8 mouse cellular contexts compared by ENCODE assay signal in the genomic region with DNA sequence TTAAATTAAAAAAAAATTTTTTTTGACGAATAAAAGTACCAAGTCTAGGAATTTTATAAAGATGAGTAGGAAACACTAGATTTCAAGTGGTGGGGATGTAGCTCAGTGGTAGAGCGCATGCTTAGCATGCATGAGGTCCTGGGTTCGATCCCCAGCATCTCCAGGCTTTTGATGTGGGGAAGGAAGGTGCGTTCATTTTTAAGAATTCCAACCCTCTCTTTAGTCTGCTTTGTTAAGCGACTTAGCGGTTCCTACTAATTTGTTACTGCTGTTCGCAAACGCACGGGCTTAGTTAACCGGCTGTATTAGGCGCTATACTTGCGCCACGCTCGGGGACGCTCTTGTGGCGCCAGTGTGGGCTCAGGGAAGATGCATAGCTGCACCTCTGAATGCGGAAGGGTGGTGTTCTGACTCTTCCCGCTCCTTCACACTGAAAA. TPM values are rescaled to one million over a fixed set of nuclear protein-coding genes. Genes with fewer than 3 reads are reported as not detected.
A peak's percentile ranks its signal among the peaks of the same experiment; 100 is the strongest.
DNase-seq lines count a peak whose midpoint lies in the region; ATAC-seq and TF ChIP-seq lines count a peak whose summit lies in the region.

No protein-coding gene starts in this region.

- H3K4me3 ChIP-seq in heart, embryonic 11.5 days (ENCODE audit: low read depth, low read length), result peak overlapping the region; percentile 58
- H3K4me3 ChIP-seq in embryonic facial prominence, embryonic 13.5 days, result peak overlapping the region; percentile 47
- H3K4me3 ChIP-seq in hindbrain, postnatal 0 days (ENCODE audit: low read length), result peak overlapping the region; percentile 57
- H3K4me3 ChIP-seq in liver, embryonic 12.5 days, result peak overlapping the region; percentile 60

- WGBS in heart, embryonic 11.5 days (ENCODE audit: insufficient replicate concordance), result under 1% methylated on average over 18 of the region's 18 CpGs
- WGBS in embryonic facial prominence, embryonic 13.5 days, result under 1% methylated on average over 18 of the region's 18 CpGs
- WGBS in hindbrain, postnatal 0 days, result under 1% methylated on average over 18 of the region's 18 CpGs
- WGBS in liver, embryonic 12.5 days (ENCODE audit: insufficient replicate concordance), result under 1% methylated on average over 18 of the region's 18 CpGs

- peaks cover 3% of the 10 kb centered on the region; the same call in 1 of the 2 replicates for H3K27me3 ChIP-seq in heart, embryonic 11.5 days (ENCODE audit: control insufficient read depth, insufficient read depth, low read length)
- H3K27me3 ChIP-seq in embryonic facial prominence, embryonic 13.5 days, result peaks cover 32% of the 10 kb centered on the region
- H3K27me3 ChIP-seq in hindbrain, postnatal 0 days (ENCODE audit: insufficient read depth, low read length), result no peaks in the 10 kb centered on the region; the same call in 1 of the 2 replicates
- H3K27me3 ChIP-seq in liver, embryonic 12.5 days (replicated peaks), result peaks cover 47% of the 10 kb centered on the region

- peak; percentile 74; the same call in 1 of the 2 replicates for ATAC-seq in heart, embryonic 11.5 days (replicated peaks; ENCODE audit: insufficient number of reproducible peaks, low FRiP score, low TSS enrichment)
- ATAC-seq in embryonic facial prominence, embryonic 13.5 days (ENCODE audit: insufficient number of reproducible peaks, insufficient read depth, low FRiP score, low TSS enrichment, low read depth), result peak; percentile 59; the same call in 1 of the 2 replicates
- peak; percentile 90 for ATAC-seq in hindbrain, postnatal 0 days
- peak; percentile 78 for ATAC-seq in liver, embryonic 12.5 days

- H3K36me3 ChIP-seq in heart, embryonic 11.5 days (ENCODE audit: control insufficient read depth, insufficient read depth, low read length), result no peaks in the 10 kb centered on the region
- no peaks in the 10 kb centered on the region for H3K36me3 ChIP-seq in embryonic facial prominence, embryonic 13.5 days
- no peaks in the 10 kb centered on the region for H3K36me3 ChIP-seq in hindbrain, postnatal 0 days (ENCODE audit: insufficient read depth, low read length)
- no peaks in the 10 kb centered on the region for H3K36me3 ChIP-seq in liver, embryonic 12.5 days

- peak overlapping the region; percentile 65 for H3K4me2 ChIP-seq in heart, embryonic 11.5 days
- peak overlapping the region; percentile 68 for H3K4me2 ChIP-seq in embryonic facial prominence, embryonic 13.5 days
- H3K4me2 ChIP-seq in hindbrain, postnatal 0 days (ENCODE audit: low read depth, low read length), result peak overlapping the region; percentile 65
- H3K4me2 ChIP-seq in liver, embryonic 12.5 days, result peak overlapping the region; percentile 76

- no peaks in the 10 kb centered on the region for H3K9me3 ChIP-seq in heart, embryonic 11.5 days (replicated peaks; ENCODE audit: control insufficient read depth, low read length)
- H3K9me3 ChIP-seq in embryonic facial prominence, embryonic 13.5 days, result no peaks in the 10 kb centered on the region
- H3K9me3 ChIP-seq in hindbrain, postnatal 0 days (ENCODE audit: low read length), result no peaks in the 10 kb centered on the region
- H3K9me3 ChIP-seq in liver, embryonic 12.5 days (replicated peaks), result no peaks in the 10 kb centered on the region

- no peak overlapping the region for H3K27ac ChIP-seq in heart, embryonic 11.5 days (ENCODE audit: low read depth, low read length)
- no peak overlapping the region for H3K27ac ChIP-seq in embryonic facial prominence, embryonic 13.5 days
- no peak overlapping the region for H3K27ac ChIP-seq in hindbrain, postnatal 0 days
- no peak overlapping the region for H3K27ac ChIP-seq in liver, embryonic 12.5 days

- DNase-seq in heart, postnatal 25 days (ENCODE audit: low spot score), result no peak
- DNase-seq in adrenal gland, postnatal 36 days, result peak; percentile 31 to 39
- peak; percentile 83 for DNase-seq in hindbrain, postnatal 0 days (ENCODE audit: low spot score)
- peak; percentile 73 for DNase-seq in right cerebral cortex, postnatal 14 days
- no peak for DNase-seq in adipocyte (ENCODE audit: low spot score)

- peaks cover 2% of the 10 kb centered on the region; the same call in 1 of the 2 replicates for H3K4me1 ChIP-seq in heart, embryonic 11.5 days (ENCODE audit: control insufficient read depth, insufficient read depth, low read length)
- H3K4me1 ChIP-seq in embryonic facial prominence, embryonic 13.5 days, result peaks cover 12% of the 10 kb centered on the region; the same call in 1 of the 2 replicates
- no peaks in the 10 kb centered on the region for H3K4me1 ChIP-seq in hindbrain, postnatal 0 days (ENCODE audit: insufficient read depth, low read length)
- H3K4me1 ChIP-seq in liver, embryonic 12.5 days, result peaks cover 43% of the 10 kb centered on the region

- intact Hi-C loops in heart, postnatal 25 days (cut with DNase I), result no loop called here

- TF ChIP-seq CTCF in hindbrain, postnatal 0 days (IDR thresholded peaks at IDR 0.05; ENCODE audit: low read depth), result no peak

- no peak overlapping the region for H3K9ac ChIP-seq in heart, embryonic 11.5 days (ENCODE audit: low read depth, low read length)
- peak overlapping the region; percentile 63; the same call in 1 of the 2 replicates for H3K9ac ChIP-seq in embryonic facial prominence, embryonic 13.5 days
- 0 out of 2 replicates have a peak overlapping the region, but pooled peaks have one; percentile 35 for H3K9ac ChIP-seq in hindbrain, postnatal 0 days (replicated peaks; ENCODE audit: low read length)
- peak overlapping the region; percentile 45 for H3K9ac ChIP-seq in liver, embryonic 12.5 days

RNA-seq across cellular contexts. Expression of gene Gpx5, which starts 32.8 kb away (rescaled TPM):
- not detected in 2 replicates for polyA plus RNA-seq in heart, embryonic 11.5 days (2014; fragmentation: Nextera tagmentation; extraction: Ambion mirVana)
- not detected for total RNA-seq in heart, postnatal 25 days (2021)
- not detected for total RNA-seq in adrenal gland, postnatal 36 days (2021)
- polyA plus RNA-seq in embryonic facial prominence, embryonic 13.5 days (2015; fragmentation: Nextera tagmentation; extraction: Ambion mirVana), result not detected in 2 replicates
- total RNA-seq in hindbrain, postnatal 0 days (2014; rRNA removed), result not detected in 2 replicates
- polyA plus RNA-seq in hindbrain, postnatal 0 days (2015; fragmentation: Nextera tagmentation; extraction: Ambion mirVana), result not detected in 2 replicates
- polyA plus RNA-seq in liver, embryonic 12.5 days (2016; fragmentation: Nextera tagmentation; extraction: Ambion mirVana), result not detected in 2 replicates

RNA-seq across cellular contexts. Expression of gene Gpx6, which starts 52.2 kb away (rescaled TPM):
- polyA plus RNA-seq in heart, embryonic 11.5 days (2014; fragmentation: Nextera tagmentation; extraction: Ambion mirVana), result not detected in 2 replicates
- total RNA-seq in heart, postnatal 25 days (2021), result not detected
- total RNA-seq in adrenal gland, postnatal 36 days (2021), result not detected
- polyA plus RNA-seq in embryonic facial prominence, embryonic 13.5 days (2015; fragmentation: Nextera tagmentation; extraction: Ambion mirVana), result 0.38 and 0.39 TPM in 2 replicates
- 0.32 and 0.84 TPM in 2 replicates for total RNA-seq in hindbrain, postnatal 0 days (2014; rRNA removed)
- 0.59 and 0.61 TPM in 2 replicates for polyA plus RNA-seq in hindbrain, postnatal 0 days (2015; fragmentation: Nextera tagmentation; extraction: Ambion mirVana)
- not detected in 2 replicates for polyA plus RNA-seq in liver, embryonic 12.5 days (2016; fragmentation: Nextera tagmentation; extraction: Ambion mirVana)

Comparison
In these comparisons a context has a peak if more than half of its experiments do, and no peak if none do; other contexts are left out.
1. DNase-seq: peak in adrenal gland, postnatal 36 days (2 of 2), hindbrain, postnatal 0 days (single experiment) and right cerebral cortex, postnatal 14 days (single experiment); none in heart, postnatal 25 days (single experiment) and adipocyte (single experiment).
2. Peak in every context shown above with its lines, with median percentiles within 50 percentile points of each other: ATAC-seq, H3K4me2 ChIP-seq and H3K4me3 ChIP-seq.